Mouse (Mus musculus) midbrain, embryonic 11.5 days (tissue): ENCODE data around the gene 2700097O09Rik. TPM values are rescaled to one million over a fixed set of nuclear protein-coding genes. Genes with fewer than 3 reads are reported as not detected.
"Not testable (repeated sequence)": the region's sequence is repeated elsewhere in the genome, so short reads cannot be mapped to it uniquely, and the experiment has no call there.

Experiments used
- ATAC-seq: fragments of 200-750 bp; cut with Nextera tagmentation; 2 replicates; pipeline ENCODE4 v1.8.0; 2017; ENCODE audit warnings: moderate TSS enrichment, moderate library complexity; ENCODE audit not compliant: low FRiP score
- DNase-seq: peaks from one replicate; pipeline ENCODE4 v3.0.0; 2015; ENCODE audit warnings: low spot score; ENCODE audit errors: missing footprints
- H3K27ac ChIP-seq: fragments of 300-500 bp; sonication (generic); 2 replicates; pipeline ENCODE4 v1.5.1; 2014; ENCODE audit warnings: low read depth, low read length
- H3K27me3 ChIP-seq: fragments of 300-500 bp; sonication (generic); 2 replicates; pipeline ENCODE4 v1.6.1; 2014; ENCODE audit warnings: mild to moderate bottlenecking, low read length, moderate library complexity, mixed read lengths; ENCODE audit not compliant: control insufficient read depth, insufficient read depth
- H3K36me3 ChIP-seq: fragments of 300-500 bp; sonication (generic); 2 replicates; pipeline ENCODE4 v1.6.1; 2014; ENCODE audit warnings: mild to moderate bottlenecking, low read length, moderate library complexity, mixed read lengths; ENCODE audit not compliant: control insufficient read depth, insufficient read depth
- H3K4me1 ChIP-seq: fragments of 300-500 bp; sonication (generic); 2 replicates; pipeline ENCODE4 v1.6.1; 2014; ENCODE audit warnings: low read length; ENCODE audit not compliant: control insufficient read depth, insufficient read depth
- H3K4me2 ChIP-seq: fragments of 300-500 bp; sonication (generic); 2 replicates; pipeline ENCODE4 v1.6.1; 2014; ENCODE audit warnings: mild to moderate bottlenecking, moderate library complexity
- H3K4me3 ChIP-seq: fragments of 300-500 bp; sonication (generic); 2 replicates; pipeline ENCODE4 v1.5.1; 2014; ENCODE audit warnings: low read depth, low read length
- H3K9ac ChIP-seq: fragments of 300-500 bp; sonication (generic); 2 replicates; pipeline ENCODE4 v1.6.1; 2014; ENCODE audit warnings: low read length
- H3K9me3 ChIP-seq: fragments of 300-500 bp; sonication (generic); 2 replicates; pipeline ENCODE4 v1.6.1; 2016; ENCODE audit warnings: low read length; ENCODE audit not compliant: control insufficient read depth
- WGBS: fragments of 180-500 bp; shearing (Covaris S2); extraction: QIAGEN DNeasy Blood & Tissue Kit; methylation state at CpG from one replicate; pipeline ENCODE4 v1.1.7; 2014; 5-methylcytosine and 5-hydroxymethylcytosine counted together
- polyA plus RNA-seq: library from polyadenylated mRNA; unstranded; fragments of >200 nt; fragmentation: Nextera tagmentation; extraction: Ambion mirVana; gene quantifications from 2 replicates; pipeline ENCODE4 v1.2.1, GENCODE M21; 2014

The 2700097O09Rik gene
- polyA plus RNA-seq, 1 experiment from 2014 or later: 33.2 TPM

DNA sequence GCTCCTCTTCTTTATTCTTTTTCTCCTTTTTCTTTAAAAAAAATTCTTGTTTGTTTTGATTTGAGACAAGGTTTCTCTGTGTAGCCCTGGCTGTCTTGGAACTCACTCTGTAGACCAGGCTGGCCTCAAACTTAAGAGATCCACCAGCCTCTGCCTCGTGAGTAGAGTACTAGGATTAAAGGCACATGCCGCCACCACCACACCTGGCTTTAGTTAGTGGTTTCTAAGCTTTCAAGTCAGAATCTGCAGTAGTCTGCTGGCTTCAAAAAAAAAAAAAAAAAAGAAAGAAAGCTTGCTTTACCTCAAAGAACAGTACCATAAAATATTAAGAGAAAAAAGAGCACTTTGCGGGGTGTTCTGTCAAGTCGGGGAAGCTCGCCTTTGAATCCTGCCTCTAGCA is 64.5 kb downstream of the 2700097O09Rik start:
- WGBS: 87% methylated on average over 5 of the region's 5 CpGs
- Histone ChIP-seq H3K36me3 (no peaks in the 10 kb centered on the region), H3K27me3 (no peaks in the 10 kb centered on the region), H3K4me2 (no peak overlapping the region), H3K4me1 (no peaks in the 10 kb centered on the region), H3K9me3 (no peaks in the 10 kb centered on the region), H3K9ac (no peak overlapping the region), H3K27ac (no peak overlapping the region), H3K4me3 (no peak overlapping the region)
- DNase-seq (no peak), ATAC-seq (no peak)

DNA sequence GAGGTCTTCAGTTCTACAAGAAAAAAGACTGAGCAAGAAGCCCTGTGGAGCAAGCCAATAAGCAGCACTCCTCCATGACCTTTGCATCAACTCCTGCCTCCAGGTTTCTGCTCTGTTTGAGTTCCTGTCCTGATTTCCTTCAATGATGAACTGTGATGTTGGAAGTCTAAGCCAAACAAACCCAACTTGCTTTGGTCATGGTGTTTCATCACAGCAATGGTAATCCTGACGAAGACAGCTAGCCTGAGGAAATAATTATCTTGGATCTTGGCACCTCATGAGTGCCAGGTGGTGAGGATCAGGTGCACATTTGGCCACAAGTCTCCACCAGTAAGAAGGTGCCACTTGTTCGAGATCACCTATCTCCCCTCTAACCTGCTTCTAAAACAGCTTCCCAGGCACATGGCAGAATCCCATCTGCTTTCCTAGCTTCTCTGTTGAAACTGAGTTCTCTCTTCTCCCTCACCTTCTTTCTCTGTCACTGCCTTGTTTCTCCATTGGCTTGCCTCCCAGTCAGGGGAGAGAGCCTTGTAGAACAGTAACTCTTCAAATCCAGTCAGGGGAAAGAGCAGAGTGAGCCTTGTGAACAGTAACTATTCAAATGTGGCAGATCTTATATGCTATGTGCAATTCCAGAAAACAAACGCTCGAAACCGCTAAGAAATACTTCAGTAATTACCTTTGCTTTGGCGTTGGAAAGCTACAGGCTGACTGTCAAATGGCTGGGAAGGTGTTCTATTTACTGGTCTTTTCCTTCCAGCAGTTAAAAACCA is 66.1 kb downstream of the 2700097O09Rik start, which contains the start of gene Baz1a:
Gene Baz1a, minus strand, starts transcription at position 723 of the 773 bp plus-strand sequence.
- ATAC-seq: no peak
- WGBS: 89% methylated on average over 6 of the region's 6 CpGs
- H3K4me3 ChIP-seq: no peak within 1 kb of the TSS

DNA sequence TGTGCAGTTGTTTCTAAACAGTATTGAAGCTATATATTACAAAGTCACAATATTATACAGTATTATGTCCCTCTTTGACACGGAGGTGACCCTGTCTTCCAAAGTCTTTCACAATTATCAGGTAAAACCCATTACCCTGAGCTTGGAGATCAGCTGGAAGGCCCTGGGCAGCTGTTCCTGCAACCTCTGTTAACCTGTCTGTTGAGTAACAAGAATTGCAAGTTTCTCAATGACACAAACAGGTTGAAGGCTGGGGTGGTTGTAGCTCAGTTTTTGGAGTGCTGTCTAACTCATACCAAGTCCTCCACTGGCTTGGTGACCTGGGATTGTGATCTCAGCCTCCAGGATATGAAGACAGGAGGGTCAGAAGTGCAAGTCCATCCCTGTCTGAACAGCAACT is 66.9 kb downstream of the 2700097O09Rik start:
- DNase-seq (no peak), ATAC-seq (no peak)
- Histone ChIP-seq H3K4me1 (no peaks in the 10 kb centered on the region), H3K27me3 (no peaks in the 10 kb centered on the region), H3K4me2 (no peak overlapping the region), H3K36me3 (no peaks in the 10 kb centered on the region), H3K4me3 (no peak overlapping the region), H3K9ac (no peak overlapping the region), H3K9me3 (no peaks in the 10 kb centered on the region), H3K27ac (no peak overlapping the region)
- 72% methylated on average over 1 of the region's 1 CpGs for WGBS

More for the DNA sequence above, 66.1 kb downstream of the 2700097O09Rik start, which contains the start of gene Baz1a:
- no peaks in the 10 kb centered on the region for H3K9me3 ChIP-seq
- no peak within 1 kb of the TSS for H3K4me2 ChIP-seq
- H3K36me3 ChIP-seq: no peaks in the 10 kb centered on the region
- no peaks in the 10 kb centered on the region for H3K4me1 ChIP-seq
- no peak within 1 kb of the TSS for H3K27ac ChIP-seq
- DNase-seq: no peak
- H3K27me3 ChIP-seq: no peaks in the 10 kb centered on the region
- no peak within 1 kb of the TSS for H3K9ac ChIP-seq

DNA sequence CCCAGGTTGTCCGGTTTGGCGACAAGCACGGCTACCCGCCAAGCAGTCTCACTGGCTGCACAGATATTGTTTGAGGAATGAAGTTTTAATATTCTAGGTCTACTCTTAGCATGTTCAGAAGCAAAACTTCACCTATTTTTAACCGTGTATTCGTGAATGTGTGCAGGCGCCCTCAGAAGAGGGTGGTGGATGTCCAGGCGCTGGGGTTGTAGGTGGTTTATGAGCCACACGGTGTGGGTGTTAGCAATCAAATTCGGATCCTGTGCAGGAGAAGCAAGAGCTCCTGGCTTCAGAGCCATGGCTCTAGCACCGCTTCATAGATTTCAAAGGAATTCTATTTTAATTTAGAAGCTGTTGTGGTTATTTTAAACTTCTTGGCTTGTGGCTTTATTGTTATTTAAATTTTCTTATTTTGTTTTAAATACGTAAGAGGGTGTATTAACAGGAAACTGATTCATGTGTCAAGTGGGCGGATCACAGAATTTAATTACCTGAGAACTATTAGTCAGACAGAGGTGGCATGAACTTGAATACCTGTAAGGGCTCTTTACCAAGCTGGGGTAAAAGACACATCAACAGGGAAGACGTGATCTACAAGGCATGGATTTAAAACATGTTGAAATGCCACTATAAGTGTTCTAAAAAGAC is 72.4 kb downstream of the 2700097O09Rik start:
- Histone ChIP-seq H3K4me2 (no peak overlapping the region), H3K27ac (no peak overlapping the region), H3K9ac (no peak overlapping the region), H3K27me3 (no peaks in the 10 kb centered on the region), H3K9me3 (no peaks in the 10 kb centered on the region), H3K4me3 (no peak overlapping the region), H3K36me3 (no peaks in the 10 kb centered on the region), H3K4me1 (no peaks in the 10 kb centered on the region)
- WGBS: 92% methylated on average over 14 of the region's 14 CpGs
- DNase-seq (no peak), ATAC-seq (no peak)

DNA sequence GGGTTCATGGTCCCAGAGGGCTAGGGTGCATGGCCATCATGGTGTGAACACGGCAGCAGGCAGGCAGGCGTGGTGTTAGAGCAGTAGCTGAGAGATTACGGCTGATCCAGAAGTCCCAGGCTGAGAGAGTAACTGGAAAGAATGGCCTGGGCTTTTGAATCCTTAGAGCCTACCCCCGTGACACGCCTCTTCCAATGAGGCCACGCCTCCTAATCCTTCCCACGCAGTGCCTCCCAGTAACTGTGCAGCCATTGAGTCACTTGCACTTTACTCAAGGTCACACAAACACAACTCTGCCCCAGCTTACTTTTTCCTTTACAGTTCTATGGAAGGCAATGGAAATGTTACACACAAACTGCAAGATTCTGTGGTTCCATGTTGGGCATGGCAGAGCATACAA is 73.8 kb downstream of the 2700097O09Rik start:
- Histone ChIP-seq H3K4me3 (no peak overlapping the region), H3K36me3 (no peaks in the 10 kb centered on the region), H3K27me3 (no peaks in the 10 kb centered on the region), H3K9me3 (no peaks in the 10 kb centered on the region), H3K4me2 (no peak overlapping the region), H3K4me1 (no peaks in the 10 kb centered on the region), H3K27ac (no peak overlapping the region), H3K9ac (no peak overlapping the region)
- WGBS: 92% methylated on average over 7 of the region's 7 CpGs
- no peak for ATAC-seq
- DNase-seq: no peak

DNA sequence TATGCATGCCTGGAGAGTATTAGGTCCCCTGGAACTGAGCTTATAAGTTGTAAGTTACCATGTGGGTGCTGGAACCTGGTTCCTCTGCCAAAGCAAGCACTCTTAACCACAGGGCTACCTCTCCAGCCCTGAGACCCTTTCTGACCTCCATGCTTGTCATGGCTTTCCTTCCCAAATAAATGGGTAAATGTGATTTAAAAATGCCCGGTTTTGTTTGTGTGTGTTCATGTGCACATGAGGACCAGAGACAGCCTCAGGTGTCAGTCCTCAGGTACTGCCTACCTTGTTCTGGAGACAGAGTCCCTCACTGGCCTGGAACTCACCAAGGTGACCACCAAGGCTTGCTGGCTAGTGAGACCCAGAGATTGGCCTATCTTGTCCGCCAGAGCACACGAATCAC is 75.5 kb downstream of the 2700097O09Rik start:
- DNase-seq: no peak
- WGBS: 88% methylated on average over 3 of the region's 3 CpGs
- ATAC-seq: no peak
- Histone ChIP-seq H3K9me3 (no peaks in the 10 kb centered on the region), H3K4me3 (no peak overlapping the region), H3K27ac (no peak overlapping the region), H3K9ac (no peak overlapping the region), H3K4me1 (no peaks in the 10 kb centered on the region), H3K27me3 (no peaks in the 10 kb centered on the region), H3K4me2 (no peak overlapping the region), H3K36me3 (no peaks in the 10 kb centered on the region)

DNA sequence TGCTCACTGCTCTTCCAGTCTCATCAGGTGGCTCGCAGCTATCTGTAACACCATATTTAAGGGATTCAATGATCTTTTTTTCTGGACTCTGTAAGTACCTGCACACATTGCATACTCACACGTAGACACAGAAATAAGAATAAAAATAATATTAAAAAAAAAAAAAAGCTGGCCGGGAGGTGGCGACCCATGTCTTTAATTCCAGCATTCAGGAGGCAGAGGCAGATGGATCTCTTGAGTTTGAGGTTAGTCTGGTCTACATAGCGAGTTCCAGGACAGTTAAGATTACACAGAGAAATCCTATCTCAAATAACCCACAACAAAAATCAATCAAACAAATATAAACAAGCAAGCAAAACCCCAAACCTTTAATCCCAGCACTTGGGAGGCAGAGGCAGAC is 76.1 kb downstream of the 2700097O09Rik start:
- Histone ChIP-seq H3K27ac (no peak overlapping the region), H3K9me3 (no peaks in the 10 kb centered on the region)
- 93% methylated on average over 5 of the region's 5 CpGs for WGBS

DNA sequence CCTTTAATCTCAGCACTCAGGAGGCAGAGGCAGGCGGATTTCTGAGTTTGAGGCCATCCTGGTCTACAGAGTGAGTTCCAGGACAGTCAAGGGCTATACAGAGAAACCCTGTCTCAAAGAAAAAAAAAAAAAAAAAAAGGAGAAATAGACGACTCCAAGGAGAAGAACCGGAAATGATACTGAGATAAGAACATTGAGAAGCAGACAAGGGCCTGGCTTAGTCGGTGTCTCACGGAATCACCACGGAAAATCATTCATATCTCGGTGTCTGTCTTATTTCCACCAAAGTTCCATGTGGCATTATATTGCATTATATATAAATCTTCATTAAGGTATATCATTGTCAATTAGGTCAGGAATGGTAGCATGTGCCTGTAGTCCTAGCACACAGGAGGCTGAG is 77.4 kb downstream of the 2700097O09Rik start:
- 85% methylated on average over 7 of the region's 7 CpGs for WGBS
- not testable (repeated sequence) for H3K9ac ChIP-seq, ATAC-seq, H3K27ac ChIP-seq, H3K4me1 ChIP-seq, DNase-seq, H3K36me3 ChIP-seq, H3K27me3 ChIP-seq, H3K4me2 ChIP-seq, H3K4me3 ChIP-seq, H3K9me3 ChIP-seq

More for the DNA sequence above, 76.1 kb downstream of the 2700097O09Rik start:
- Histone ChIP-seq H3K4me3 (no peak overlapping the region), H3K4me2 (no peak overlapping the region), H3K4me1 (no peaks in the 10 kb centered on the region), H3K27me3 (no peaks in the 10 kb centered on the region), H3K9ac (no peak overlapping the region), H3K36me3 (no peaks in the 10 kb centered on the region)
- ATAC-seq: no peak
- DNase-seq: no peak

DNA sequence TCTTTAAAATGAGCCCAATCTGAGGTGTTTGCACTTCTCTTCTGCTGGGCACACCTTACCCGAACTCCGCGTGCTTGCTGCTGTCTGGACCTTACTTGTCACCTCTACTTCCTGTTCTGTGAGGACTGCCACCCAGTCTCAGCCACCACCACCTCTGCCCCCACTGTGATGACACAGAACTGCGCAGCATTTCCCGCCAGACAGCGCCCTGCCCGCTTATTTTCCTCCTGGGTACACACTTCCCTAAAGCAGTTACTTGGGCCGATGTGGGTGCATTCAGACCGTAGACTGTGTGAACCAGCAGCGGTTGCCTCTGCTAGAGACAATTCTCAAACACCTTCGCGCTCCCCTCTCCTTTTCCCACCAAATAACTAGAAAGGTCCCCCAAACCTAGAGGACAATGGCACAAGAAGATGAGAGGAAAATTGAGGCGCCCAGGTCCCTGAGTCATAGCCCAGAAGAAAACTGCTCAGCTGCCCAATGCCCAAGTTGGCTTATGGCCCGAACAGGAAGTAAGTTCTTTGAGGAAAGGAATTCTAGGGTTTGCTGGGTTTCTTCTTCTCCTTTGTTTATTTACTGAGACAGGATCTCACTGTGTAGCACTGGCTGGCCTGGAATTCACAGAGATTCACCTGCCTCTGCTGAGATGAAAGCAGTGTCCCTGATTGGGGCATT is 80.8 kb downstream of the 2700097O09Rik start:
- Histone ChIP-seq H3K9ac (no peak overlapping the region), H3K27ac (no peak overlapping the region)
- WGBS: 81% methylated on average over 14 of the region's 14 CpGs

More for the DNA sequence above, 80.8 kb downstream of the 2700097O09Rik start:
- Histone ChIP-seq H3K4me3 (no peak overlapping the region), H3K4me2 (no peak overlapping the region), H3K27me3 (no peaks in the 10 kb centered on the region), H3K36me3 (no peaks in the 10 kb centered on the region), H3K4me1 (no peaks in the 10 kb centered on the region), H3K9me3 (no peaks in the 10 kb centered on the region)
- ATAC-seq (no peak), DNase-seq (no peak)
